Mouse (Mus musculus) thymus, adult 2 months (tissue): Measurements from ENCODE around the gene Mrnip.

Experiments
- CTCF ChIP-seq: fragments of 200-500 bp; IDR thresholded peaks from 2 replicates; pipeline ENCODE4 v1.5.1; 2012; ENCODE audit warnings: mild to moderate bottlenecking, control low read depth, low read length, moderate library complexity, borderline replicate concordance; ENCODE audit not compliant: control insufficient read depth, poor library complexity, insufficient read depth; ENCODE audit errors: extremely low read depth
- POLR2A ChIP-seq: fragments of 200-500 bp; IDR thresholded peaks from 2 replicates; pipeline ENCODE4 v1.6.1; 2012; ENCODE audit warnings: mild to moderate bottlenecking, low read length, control low read depth, moderate library complexity; ENCODE audit not compliant: control insufficient read depth, poor library complexity, insufficient read depth; ENCODE audit errors: extremely low read depth

- TF ChIP-seq POLR2A (no peak), CTCF (no peak)
Measured at GRCm38 (mm10) chr11:50227736-50228135, 53.5 kb downstream of the Mrnip start.
